Mouse (Mus musculus): ENCODE measurements at regions not wholly inside any gene's neighbourhood (a gene's known extent, or its start where the extent isn't known, plus 50 kb on each side); places are given as distances from the start of the nearest gene placed in this dataset.

DNA sequence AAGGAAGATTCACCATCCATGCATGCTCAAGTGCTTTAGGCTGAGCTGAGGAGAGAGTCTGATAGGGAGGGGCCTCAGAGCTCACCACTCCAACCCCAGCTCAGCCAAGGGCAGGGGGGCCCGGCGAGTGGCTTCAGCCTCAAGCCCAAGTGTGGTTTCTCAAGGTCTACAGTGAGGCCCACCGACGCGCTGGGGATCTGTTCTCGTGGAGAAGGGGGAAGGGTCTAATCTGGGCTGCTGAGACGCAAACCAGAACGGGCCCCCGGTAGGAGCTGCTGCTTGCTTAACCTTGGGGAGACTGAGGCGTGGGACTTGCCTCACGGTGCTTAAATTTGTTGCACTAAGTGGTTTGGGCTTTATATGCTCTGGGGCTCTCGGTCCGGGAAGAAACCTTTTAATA lies 70.9 kb downstream of the Asb1 start:
- no peak for DNase-seq (ENCODE audit: extremely low spot score, low spot score)

DNA sequence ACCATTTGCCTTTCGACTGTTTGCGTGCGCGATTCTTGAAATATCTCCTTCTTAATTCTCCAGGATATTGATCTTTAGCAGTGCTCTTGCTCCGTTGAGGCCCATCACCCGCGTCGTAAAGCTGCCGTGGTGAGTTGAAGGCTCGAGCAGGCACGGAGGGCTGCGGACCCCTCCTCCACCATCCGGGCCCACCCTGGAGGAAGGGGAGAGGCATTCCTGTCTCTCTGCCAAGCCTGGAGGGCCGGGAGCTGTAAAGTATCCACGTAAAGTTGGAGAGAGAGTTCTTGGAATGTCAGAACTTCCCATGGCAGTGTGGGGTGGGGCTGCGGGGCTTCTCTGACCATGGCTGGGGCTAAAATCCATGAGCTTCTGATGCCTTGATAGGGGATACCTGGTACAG lies 71.3 kb downstream of the Asb1 start:
- no peak for DNase-seq (ENCODE audit: extremely low spot score, low spot score)

DNA sequence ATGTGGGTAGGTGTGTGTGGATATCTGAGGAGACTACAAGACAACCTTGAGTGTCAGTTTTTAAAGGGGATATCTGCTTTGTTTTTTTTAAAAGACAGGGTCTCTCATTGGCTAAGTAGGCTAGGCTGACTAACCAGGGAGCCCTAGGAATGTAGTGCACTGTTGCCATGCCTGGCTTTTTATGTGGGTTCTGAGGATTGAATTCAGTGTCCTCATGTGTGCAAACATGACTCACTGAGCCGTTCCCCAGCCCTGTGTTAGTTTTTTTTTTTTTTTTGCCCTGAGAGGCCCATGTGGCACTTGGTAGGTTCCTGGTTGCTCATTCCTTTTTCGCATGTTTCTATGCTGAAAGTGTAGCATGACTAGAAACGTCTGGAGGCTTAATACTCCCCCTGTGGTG lies 72.6 kb downstream of the Asb1 start:
- DNase-seq (ENCODE audit: extremely low spot score, low spot score): no peak

DNA sequence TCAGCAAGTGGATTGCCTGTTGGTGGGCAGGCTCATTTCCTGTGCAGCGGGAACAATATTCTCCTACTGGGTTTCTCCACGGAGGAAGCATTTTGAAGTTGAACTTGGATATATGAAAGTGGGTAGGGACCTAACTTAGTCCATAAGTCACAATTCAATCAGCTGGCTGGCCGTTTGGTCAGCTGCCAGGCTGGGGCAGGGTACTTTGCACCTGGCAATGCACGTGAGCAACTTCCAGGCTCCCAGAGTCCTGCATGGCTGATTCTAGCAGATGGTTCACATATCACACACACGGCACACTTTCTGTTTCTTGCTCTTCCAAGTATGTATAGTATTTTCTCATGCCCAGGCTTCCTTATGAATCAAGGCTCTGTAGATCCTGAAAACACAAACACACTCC lies 75.1 kb downstream of the Asb1 start:
- DNase-seq (ENCODE audit: extremely low spot score, low spot score): no peak

DNA sequence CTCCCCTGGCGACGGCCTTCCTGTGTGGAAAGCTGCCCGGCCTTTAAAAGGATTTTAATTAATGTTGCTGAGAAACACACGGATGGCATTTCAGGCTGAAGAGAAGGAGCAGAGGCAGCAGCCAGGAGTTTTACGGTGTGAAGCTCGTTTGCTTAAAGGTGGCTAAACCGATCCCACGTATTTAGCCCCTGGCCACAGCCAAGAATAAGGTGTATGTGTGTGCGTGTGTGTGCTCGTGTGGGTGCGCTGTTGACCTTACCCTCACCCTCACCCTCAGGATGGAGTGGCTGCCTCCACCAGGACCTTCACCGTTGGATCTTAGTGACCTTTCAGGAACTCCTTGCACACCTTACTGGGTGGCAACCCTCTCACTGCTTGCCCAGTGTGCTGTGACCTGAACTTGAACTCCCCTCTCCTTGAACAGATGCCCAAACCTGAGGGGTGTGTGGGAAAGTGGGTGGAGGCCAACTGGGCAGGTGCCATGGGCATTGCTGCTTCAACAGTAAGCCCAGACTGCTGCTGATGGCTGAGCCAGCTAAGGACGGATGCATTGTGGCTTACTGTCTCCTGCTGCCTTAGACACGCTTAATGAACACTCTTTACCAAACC lies 78.3 kb downstream of the Asb1 start:
- no peak for DNase-seq (ENCODE audit: extremely low spot score, low spot score)

DNA sequence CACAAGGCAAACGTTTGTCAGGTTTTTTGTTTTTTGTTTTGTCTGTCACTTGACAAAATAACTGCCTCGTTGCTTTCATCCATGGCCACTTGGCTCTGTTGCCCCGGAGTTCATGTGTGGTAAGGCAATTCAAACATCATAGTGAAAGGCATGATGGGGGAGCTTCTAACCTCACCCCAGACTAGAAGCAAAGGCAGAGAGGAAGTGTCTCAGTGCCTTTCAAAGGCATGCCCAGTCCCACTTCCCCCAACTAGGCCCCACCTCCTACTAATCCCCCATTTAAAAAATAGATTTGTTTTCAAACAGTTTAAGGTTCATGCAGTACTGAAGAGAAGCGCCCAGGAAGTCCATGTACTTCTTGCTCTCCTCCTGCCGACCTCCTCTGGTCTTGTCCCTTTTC lies 80.8 kb downstream of the Asb1 start:
- no peak for DNase-seq (ENCODE audit: extremely low spot score, low spot score)

DNA sequence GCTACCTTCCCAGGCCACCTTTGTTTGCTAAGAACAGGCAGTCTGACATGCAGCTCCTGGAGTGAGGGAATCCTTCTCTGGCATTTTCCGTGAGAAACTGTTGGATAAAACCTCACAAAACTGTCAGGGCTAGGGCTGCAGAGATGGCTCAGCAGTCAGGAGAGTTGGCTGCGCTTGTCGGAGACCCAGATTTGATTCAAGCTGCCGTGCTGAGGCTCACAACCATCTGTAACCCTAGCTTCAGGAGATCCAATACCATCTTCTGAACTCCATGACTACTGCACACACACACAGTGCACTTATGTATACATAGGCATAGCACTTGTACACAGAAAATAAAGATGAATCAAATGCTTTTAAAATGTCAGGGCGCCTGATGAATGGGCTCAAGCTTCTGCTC lies 82.5 kb downstream of the Asb1 start:
- no peak for DNase-seq (ENCODE audit: extremely low spot score, low spot score)

DNA sequence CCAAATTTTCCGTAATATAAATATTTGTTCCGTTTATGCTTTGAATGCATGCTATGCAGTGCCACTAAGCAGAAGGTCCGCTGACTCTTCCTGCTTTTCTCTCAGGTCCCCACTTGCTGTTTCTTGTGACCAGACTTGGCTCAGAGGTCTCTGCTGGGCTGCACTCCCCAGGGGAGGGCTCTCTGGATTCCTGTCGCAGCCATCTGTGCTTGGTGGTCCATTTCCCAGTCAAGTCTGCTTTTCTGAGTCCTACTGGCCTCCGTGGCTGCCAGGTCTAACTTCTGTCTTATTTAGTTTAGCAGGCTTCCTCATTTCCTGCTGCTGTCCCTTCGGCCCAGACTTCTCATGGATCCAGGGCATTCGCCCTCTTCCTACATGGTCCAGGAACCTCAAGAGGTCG lies 83.7 kb downstream of the Asb1 start:
- no peak for DNase-seq (ENCODE audit: extremely low spot score, low spot score)

DNA sequence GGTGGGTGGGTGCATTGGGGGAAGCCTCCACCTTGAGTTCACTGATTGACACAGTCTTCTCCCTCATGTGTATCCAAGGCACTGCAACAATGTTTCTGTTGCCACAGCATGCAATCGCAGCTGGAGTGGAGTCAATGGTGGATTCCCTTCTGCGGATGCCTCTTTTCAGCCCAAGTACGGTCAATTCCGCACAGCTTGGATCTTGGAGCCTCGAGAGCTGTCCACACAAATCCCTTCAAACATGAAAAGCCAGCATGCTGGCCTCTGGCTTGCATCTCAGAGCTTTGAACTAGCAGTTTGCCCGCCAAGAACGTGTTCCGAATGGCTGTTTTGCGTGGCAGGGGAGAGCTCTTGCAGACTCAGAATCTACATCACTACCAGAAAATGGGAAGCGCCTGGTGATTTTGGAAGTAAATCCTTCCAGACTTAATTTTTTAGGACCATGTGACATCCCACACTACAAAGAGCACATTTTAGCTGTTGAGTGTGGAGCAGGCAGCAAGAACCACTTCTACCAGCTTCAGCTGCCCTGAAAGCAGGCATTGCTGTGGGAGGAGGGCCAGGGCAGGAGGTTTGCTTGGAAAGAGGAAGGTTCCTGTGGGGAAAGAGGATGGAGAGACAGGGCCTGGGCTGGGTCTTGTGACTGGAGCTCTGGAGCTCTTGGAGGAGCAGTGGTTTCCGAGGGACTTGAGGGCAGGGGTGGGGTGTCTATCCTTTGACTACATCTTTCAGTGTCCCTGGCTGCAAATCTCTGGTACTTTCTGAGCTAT lies 84.4 kb downstream of the Asb1 start:
- no peak for DNase-seq (ENCODE audit: extremely low spot score, low spot score)

DNA sequence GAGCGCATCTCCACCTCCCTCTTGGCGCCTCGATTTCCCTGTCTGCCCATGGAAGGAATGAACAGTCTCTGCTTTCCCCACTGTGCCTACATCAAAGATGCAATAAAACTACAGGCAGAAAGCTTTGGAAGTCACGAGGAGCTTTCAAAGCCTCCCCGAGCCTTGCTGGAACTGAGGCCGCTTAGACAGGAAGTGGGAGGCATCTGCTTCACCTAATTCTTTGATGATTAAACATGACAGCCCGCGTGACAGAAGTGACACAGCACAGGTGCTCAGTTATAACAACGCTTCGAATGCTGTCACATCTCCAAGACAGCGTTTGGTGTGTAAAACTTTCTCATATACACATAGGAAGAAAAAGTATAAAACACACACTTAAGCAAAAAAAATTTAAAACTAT lies 85.7 kb downstream of the Asb1 start:
- no peak for DNase-seq (ENCODE audit: extremely low spot score, low spot score)

DNA sequence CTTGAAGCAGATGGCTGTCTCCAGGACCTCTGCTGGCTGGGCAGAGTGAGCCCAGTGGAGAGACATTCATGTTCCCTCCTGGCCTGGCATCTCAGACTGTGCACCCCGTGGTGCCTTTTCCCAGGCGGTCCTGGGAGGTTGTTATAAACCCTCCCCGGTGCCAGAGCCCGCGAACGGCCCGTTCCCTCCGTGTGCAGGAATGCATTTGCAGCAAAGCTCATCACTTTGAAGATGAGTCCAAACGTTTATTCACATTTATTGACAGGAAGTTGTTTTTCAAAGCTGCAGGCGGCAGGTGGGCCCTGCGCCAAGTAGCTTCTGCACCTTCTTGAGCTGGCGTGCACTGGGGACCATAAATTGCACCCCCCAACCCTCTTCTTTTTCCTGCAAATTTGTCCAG lies 89.9 kb downstream of the Asb1 start:
- DNase-seq (ENCODE audit: extremely low spot score, low spot score): no peak

DNA sequence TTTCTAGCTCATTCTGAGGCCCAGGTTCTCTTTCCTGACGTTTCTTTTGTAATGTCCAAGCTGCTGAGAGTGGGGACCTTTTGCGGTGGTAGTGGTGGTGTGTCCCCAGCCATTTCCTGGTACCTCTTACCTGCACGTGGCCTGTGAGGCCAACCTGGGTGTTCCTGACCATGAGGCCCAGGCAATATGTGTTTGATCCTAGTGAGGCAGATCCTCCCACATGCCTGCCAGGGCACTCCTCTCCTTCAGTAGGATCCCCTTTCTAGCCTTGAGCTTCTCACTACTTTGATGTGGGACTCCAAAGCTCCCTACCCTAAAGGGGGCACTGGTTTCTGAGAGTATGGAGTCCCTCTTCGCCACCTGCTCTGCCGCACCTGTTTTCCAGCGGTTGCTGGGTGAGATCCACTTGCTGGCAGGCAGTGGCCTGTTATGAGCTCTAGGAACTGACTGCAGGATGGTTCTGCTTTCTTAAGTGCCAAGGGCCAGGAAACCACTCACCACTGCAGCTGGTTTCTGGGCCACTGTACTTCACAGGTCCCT lies 90.6 kb downstream of the Asb1 start:
- DNase-seq (ENCODE audit: extremely low spot score, low spot score): no peak

DNA sequence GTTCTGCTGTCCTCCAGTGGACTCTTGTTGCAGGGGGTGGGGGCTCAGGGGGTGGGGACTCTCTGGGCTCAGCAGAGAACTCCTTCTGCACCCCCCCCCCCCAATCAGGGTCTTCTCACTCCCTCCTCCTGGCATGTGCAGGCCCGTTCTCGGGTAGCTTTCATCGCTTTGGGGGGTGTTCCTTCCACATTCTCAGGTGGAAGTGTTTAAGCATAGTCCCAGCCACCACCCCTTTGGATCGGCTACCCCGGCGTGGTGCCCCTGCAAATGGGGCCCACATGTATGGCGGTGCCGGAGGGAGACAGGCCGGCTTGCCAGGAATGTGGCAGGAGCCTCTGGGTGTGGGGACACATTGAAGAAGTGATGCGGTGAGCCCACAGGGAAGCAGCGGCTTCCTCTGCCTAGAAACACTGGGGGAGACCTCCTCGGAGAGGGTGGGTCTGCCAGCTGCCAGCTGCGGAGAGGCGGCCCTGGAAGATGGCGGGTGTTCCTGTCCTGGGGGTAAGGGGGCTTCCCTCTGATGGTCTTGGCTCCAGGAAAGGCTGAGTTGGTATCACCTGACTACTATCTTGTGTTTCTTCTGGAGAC lies 92.7 kb downstream of the Asb1 start:
- DNase-seq (ENCODE audit: extremely low spot score, low spot score): no peak

DNA sequence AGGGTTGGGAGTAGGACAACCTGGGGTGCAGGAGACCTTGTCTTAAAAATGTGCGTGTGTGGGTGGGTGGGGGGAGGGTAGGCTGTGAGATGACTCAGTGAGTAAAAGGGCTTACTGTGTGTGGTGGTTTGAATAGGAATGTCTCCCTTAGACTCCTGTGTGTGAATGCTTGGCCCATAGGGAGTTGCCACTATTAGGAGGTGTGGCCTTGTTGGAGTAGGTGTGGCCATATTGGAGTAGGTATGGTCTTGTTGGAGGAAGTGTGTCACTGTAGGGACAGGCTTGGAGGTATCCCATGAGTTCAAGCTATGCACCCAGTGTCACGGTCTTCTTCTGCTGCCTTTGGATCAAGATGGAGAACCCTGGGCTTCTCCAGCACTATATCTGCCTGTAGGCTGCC lies 96.2 kb downstream of the Asb1 start:
- no peak for DNase-seq (ENCODE audit: extremely low spot score, low spot score)

DNA sequence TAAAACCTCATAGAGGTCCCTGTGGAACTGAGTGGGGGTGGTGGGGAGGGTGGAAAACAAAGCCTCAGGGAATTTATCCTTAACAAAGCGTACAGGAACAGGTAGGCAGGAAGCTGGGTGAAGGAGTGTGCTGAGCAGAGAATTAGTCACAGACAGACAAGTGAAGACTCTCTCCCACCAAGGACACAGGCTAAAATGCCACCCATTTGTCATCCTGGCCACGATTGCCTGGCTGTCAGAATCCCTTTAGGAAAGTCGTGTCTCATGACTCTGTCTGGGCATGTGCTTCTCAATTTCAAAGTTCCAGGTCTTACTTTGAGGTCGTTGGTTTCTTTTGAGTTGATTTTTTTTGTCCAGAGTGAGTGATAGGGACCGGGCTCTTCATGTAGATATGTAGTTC lies 100.2 kb downstream of the Asb1 start:
- DNase-seq (ENCODE audit: extremely low spot score, low spot score): no peak

DNA sequence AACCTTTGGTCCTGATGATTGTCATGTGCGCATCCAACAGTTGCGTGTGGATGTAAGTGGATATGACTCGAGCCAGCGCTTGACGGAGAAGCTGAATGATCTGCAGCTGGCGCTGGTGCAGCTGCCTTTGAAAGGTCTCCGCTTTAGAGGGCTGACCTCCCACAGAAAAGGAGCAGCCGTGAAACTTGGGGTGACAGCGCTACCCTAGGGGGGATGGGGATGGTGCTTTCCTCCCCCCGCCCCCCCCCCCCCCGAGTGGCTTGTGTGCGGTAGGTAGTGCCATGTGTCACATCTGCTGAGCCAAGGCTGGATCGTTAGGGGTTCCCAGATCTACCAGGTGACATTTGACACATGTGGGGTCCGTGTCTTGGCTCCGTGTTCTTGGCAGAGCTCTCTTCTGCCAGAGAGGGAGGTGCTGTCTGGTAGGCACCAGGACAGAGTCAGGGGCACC lies 118.7 kb downstream of the Asb1 start:
- no peak for DNase-seq (ENCODE audit: extremely low spot score, low spot score)

DNA sequence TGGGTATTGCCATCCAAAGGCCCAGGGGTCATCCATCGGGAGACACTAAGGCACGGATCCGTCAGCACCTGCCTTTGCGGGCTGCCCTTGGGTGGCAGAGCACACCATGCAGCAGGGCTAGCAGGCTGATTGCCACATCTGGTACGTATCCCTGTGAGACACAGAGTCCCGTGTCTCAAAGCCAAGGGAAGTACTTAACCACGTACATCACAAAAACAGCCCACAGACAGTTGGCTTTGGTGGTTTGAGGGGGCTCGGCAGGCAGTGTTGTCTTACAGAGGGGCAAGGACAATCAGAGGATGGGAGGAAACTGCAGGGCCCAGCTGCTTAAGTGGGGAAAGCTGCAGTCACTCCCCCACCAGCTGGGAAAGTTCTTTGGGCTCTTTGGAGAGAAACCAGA lies 119.1 kb downstream of the Asb1 start:
- no peak for DNase-seq (ENCODE audit: extremely low spot score, low spot score)

DNA sequence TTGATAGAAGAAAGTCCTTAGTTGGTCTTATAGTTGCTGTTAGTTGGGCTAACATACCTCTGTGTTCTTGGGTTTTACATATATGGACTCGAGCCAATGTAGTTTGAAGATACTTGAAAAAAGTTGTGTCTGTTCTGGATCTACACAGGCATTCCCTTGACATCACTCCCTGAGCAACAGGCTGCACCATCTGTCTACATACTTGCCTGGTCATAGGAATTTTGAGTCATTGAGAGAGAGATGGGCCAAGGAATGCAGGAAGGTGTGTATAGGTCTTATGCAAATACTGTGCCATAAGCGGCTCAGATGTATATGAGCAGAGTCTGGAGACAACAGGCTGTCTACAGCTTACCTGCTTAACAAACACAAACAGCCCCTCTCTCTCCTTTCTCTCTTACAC lies 122.9 kb downstream of the Asb1 start:
- no peak for DNase-seq (ENCODE audit: extremely low spot score, low spot score)

DNA sequence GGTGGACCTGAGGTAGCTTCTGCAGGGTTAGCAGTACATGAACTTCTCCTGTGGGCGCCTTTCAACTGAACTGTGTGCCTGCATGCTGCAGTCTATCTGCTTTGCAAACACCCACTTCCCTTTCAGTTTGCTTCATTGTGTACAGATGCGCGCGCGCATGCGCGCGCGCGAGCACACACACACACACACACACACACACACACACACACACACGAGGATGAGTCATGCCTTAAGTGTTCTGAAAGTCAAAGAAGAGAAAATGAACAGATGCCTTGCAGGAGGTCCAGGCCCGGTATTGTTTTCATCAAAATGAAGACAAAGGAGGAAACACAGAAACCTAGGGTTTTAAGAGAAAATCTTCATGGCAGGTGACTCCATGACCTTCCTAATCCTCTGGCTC lies 124.3 kb downstream of the Asb1 start:
- DNase-seq (ENCODE audit: extremely low spot score, low spot score): no peak

DNA sequence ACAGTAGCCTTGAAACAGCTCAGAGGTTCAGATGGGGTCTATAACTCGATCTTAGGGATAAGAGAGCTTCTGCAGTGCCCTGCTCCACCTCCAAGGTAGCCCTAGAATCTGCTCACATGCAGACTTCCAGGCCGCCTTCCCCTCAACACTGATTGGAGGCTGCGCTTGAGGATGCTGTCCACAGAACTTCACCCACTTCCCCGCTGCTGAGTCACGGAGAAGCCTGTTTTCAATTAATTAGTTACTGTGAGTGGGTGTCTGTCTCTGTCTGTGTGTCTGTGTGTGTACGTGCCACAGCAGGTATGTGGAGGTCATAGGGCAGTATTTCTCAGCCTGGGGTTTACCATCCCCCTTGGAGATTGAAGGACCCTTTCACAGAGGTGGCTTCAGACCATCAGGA lies 128.2 kb downstream of the Asb1 start:
- DNase-seq (ENCODE audit: extremely low spot score, low spot score): no peak

DNA sequence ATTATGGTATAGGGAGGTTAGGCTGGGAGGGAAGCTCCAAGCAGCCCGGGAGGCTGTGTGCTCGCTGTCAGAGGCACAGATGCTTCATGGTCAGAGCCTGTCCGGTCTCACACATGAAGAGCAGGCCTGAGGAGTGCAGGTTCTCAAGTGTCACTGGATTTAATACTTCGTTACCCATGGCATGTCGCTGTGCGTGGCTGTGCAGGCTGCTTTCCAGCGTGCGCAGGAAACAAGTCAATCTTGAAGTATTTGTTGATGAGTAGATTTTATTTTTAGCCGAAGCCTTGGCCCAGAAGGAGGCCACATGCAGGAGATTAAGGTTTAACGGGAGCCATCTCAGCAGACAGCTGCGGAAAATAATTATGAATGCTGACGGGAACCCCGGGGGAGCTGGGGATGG lies 130.3 kb upstream of the Twist2 start:
- no peak for DNase-seq (ENCODE audit: extremely low spot score, low spot score)

DNA sequence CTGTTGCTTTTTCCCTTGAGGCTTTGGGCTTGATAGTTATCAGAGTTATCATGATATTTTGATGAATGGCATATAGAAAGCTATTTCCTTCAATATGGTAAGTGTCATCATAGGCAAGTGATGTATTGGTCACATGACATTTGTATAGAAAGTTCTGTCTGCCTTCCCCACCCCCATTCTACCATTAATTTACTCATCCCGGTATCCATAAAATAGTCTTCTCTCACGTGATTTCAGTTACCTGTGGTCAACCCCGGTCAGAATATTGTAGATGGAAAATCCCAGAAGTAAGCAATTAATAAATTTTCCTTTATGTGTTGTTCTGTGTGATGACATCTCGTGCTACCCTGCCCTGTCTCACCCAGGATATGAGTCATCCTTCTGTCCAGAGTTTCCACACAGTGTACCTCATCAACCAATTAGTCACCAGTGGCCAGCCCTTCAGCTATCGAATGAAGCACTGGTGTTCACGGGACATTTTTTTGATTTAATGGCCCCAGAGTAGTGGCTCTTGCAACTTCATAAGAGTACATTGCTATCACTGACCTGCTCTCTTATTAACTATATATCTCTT lies 127.1 kb upstream of the Twist2 start:
- no peak for DNase-seq (ENCODE audit: extremely low spot score, low spot score)
